Mouse (Mus musculus) neutrophil, adult 59 days (primary cell): ENCODE results near the gene Abl2. TPM values are rescaled to one million over a fixed set of nuclear protein-coding genes. Genes with fewer than 3 reads are reported as not detected.

ENCODE experiments used
- total RNA-seq, 2 experiments: library from RNA; stranded (reverse); gene quantifications; 1 replicate in 1 of 2; 2 replicates in 1 of 2; pipeline ENCODE4 v1.2.4; 2023

Gene Abl2
- 10 to 100 TPM; 11.5 to 14.0 TPM for total RNA-seq

DNA sequence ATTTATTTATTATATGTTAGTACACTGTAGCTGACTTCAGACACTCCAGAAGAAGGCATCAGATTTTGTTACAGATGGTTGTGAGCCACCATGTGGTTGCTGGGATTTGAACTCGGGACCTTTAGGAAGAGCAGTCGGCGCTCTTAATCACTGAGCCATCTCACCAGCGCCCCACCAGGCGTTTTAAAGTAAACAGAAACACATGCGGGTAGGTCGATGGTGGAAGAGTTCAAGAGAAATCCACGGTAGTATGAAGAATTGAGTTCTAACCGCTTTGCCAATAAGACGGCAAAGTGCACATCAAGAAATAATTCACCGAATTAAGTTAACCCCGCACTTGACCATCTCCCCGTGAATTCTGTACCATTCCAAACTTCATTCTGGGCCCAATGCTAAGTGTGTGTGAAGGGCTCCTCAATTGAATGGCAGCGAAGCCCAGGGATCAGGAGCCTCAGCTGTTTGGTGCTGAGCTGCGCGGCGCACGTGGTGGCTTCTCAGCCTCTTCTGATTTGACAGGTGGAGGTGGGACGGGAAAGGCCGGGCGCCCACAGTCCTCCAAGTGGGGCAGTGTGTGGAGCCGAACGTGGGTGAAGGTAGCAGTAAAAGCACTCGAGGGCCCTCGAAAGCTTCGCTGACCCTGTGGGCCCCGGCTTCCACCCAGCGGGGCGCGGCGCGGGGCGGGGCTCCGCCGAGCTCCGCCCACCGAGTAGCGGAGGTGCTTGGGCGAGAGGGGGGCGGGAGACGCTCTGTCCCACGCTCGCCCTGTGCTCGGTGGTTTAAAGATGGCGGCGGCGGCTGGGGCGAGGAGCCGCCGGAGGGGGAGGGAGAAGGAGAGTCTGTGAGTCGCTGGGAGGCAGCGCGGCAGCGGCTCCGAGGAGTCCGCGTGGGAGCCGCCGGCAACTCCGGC is at the start of gene Abl2:
TSS of gene Abl2 (plus strand) at position 763 of the 907 bp plus-strand sequence.

DNA sequence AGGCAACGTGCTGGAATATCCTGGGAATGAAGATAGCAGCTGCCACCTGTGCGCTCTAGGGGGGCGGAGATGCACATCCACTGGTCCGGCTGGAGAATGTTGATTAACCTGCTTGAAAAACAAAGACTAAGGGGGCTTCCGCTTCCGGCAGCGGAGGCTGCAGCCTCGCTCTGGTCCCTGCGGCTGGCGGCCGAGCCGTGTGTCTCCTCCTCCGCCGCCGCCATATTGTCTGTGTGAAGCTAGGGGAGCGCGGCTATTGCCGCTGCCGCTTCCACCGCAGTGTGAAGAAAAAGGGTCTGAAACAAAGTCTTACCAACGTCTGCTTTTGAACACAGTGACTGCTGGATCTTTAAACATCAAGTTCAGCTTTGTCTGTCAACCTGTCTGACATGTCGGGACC is 34.7 kb upstream of the Abl2 start, which contains the start of gene Gm10031:
TSS of gene Gm10031 (plus strand) at position 171 of the 400 bp plus-strand sequence.

DNA sequence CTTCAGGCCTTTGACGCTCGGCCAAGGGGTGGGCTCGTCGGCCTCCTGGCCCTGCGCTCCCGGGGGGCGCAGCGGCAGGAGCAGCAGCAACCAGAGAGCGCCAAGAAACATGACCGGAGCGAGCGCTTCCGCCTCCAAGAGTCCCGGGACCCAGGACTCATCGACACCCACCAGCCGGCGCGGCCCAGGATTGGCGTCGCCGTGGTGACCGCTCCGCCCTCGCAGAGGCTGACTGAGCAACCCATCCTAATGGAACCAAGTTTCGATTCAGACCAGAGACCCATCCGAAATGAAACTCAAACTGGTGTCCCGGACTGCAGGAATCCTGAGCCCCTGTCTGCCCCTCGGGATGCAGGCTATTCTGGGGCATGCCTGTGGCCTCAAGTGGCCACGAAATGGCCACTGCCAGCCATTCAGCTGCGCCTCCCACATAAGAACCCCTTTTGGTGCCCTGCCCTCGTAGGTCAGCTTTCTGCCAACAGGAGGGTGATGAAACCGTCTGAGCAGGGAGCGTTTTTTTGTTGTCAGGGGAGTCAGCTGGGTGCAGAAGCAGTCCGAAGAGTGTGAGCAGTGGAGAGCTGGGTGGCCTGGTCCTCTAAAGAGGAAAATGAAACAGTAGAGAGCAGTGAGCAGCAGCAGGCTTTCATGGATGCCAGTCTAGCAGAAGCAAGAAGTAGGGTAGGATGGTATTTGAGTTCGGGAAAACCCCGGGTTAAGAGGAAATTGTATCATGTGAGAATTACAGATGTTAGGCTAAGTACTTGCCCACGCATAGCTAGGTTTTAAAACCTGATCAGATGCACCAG is 115.8 kb downstream of the Abl2 start, which contains the start of gene Tor3a:
TSS of gene Tor3a (minus strand) at position 162 of the 806 bp plus-strand sequence.

Other genes with a start within 250 kb of the Abl2 start
- not detected for gene Nphs2, start 248.1 kb upstream of the Abl2 start, total RNA-seq
- 100 to 1,000 TPM; 409 to 425 TPM for gene Gm2000, start 192.7 kb upstream of the Abl2 start, total RNA-seq
- 1 to 10 TPM in 1 of 2 experiments, under 1 TPM in 1; 0.60 to 1.9 TPM for gene Axdnd1, start 137.6 kb upstream of the Abl2 start, total RNA-seq
- gene Soat1, start 84.5 kb upstream of the Abl2 start, total RNA-seq = 100 to 1,000 TPM; 152 to 173 TPM
- 10 to 100 TPM; 22.5 to 24.9 TPM for gene Gm10031, start 34.8 kb upstream of the Abl2 start, total RNA-seq
- 10 to 100 TPM; 15.7 to 18.8 TPM for gene Tor3a, start 115.6 kb downstream of the Abl2 start, total RNA-seq
- gene Fam20b, start 160.3 kb downstream of the Abl2 start, total RNA-seq = 10 to 100 TPM; 20.3 to 20.9 TPM